Mouse (Mus musculus) frontal cortex, adult (tissue): ENCODE measurements around the gene Gch1.

Source experiments
- ATAC-seq: cut with Nextera tagmentation; 2 replicates; pipeline ENCODE4 v1.9.2; 2017; ENCODE audit warnings: mild to moderate bottlenecking, moderate library complexity, mixed read lengths; ENCODE audit not compliant: low TSS enrichment

Gene Gch1

GRCm38 (mm10) chr14:47188848-47189634 lies at the start of gene Gch1:
Gch1 (minus strand) TSS chr14:47189413.
- ATAC-seq, result peak; percentile 98

GRCm38 (mm10) chr14:47237286-47237685 lies 48.1 kb upstream of the Gch1 start:
- ATAC-seq, result no peak

- no peak for ATAC-seq
Observed at GRCm38 (mm10) chr14:47236491-47236890, 47.3 kb upstream of the Gch1 start.

- ATAC-seq, result no peak
Observed at GRCm38 (mm10) chr14:47234526-47235250, 45.5 kb upstream of the Gch1 start.

- ATAC-seq, result no peak
Observed at GRCm38 (mm10) chr14:47234032-47234431, 44.8 kb upstream of the Gch1 start.

- no peak for ATAC-seq
Observed at GRCm38 (mm10) chr14:47233602-47234001, 44.4 kb upstream of the Gch1 start.

GRCm38 (mm10) chr14:47229796-47230376 lies 40.7 kb upstream of the Gch1 start:
- no peak for ATAC-seq

GRCm38 (mm10) chr14:47225931-47226330 lies 36.7 kb upstream of the Gch1 start:
- no peak for ATAC-seq

GRCm38 (mm10) chr14:47224476-47225325 lies 35.5 kb upstream of the Gch1 start:
- no peak for ATAC-seq

GRCm38 (mm10) chr14:47222631-47223450 lies 33.6 kb upstream of the Gch1 start:
- no peak for ATAC-seq

GRCm38 (mm10) chr14:47221567-47221966 lies 32.4 kb upstream of the Gch1 start:
- ATAC-seq, result no peak

- ATAC-seq, result no peak
Observed at GRCm38 (mm10) chr14:47220231-47221025, 31.2 kb upstream of the Gch1 start.

- ATAC-seq, result no peak
Observed at GRCm38 (mm10) chr14:47218766-47219606, 29.8 kb upstream of the Gch1 start.

- ATAC-seq, result no peak
Observed at GRCm38 (mm10) chr14:47216541-47216940, 27.3 kb upstream of the Gch1 start.

- ATAC-seq, result no peak
Observed at GRCm38 (mm10) chr14:47214367-47214766, 25.2 kb upstream of the Gch1 start.

GRCm38 (mm10) chr14:47213305-47213704 lies 24.1 kb upstream of the Gch1 start:
- ATAC-seq, result no peak

- no peak for ATAC-seq
Observed at GRCm38 (mm10) chr14:47209669-47210164, 20.5 kb upstream of the Gch1 start.

- no peak for ATAC-seq
Observed at GRCm38 (mm10) chr14:47208564-47209493, 19.6 kb upstream of the Gch1 start.
